Mouse (Mus musculus): Measurements from ENCODE around the gene Olfr106-ps. TPM values are rescaled to one million over a fixed set of nuclear protein-coding genes. Genes with fewer than 3 reads are reported as not detected.

The Olfr106-ps gene
- total RNA-seq (2018; cell fraction: chromatin; rRNA removed): not detected
- not detected for total RNA-seq (2018; cell fraction: cytosol; rRNA removed)
- total RNA-seq (2018; cell fraction: nucleus; rRNA removed): not detected
- polyA plus RNA-seq (2018): not detected in 3 replicates

DNA sequence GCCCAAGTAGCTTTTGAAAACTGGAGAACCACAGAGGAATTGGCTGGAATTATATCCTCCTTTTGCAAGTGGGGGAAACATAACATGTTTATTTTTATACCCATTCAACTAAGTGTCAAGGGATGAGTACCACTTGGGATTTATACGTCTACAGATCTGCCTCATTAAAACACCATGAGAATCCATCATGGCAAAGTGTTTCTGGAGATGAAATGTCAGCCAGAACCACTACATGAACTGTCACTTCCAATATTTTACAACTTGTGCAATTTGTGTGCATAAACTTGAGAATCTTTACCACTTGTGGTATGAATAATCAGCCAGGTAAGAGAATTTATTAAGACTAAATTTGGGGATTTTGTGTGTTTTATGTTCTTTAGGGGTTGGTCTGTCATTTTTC, at the start of gene Olfr106-ps:
Olfr106-ps (plus strand) TSS at position 301 of the 400 bp plus-strand sequence.
- Histone ChIP-seq H3K36me3 (ENCODE audit: inconsistent target) (no peaks in the 10 kb centered on the region), H3K4me3 (ENCODE audit: inconsistent target) (no peak within 1 kb of the TSS), H3K27ac (no peak within 1 kb of the TSS), H3K79me2 (ENCODE audit: inconsistent target) (no peaks in the 10 kb centered on the region)
- WGBS (ENCODE audit: missing documents): 90% methylated on average over 1 of the region's 1 CpGs

DNA sequence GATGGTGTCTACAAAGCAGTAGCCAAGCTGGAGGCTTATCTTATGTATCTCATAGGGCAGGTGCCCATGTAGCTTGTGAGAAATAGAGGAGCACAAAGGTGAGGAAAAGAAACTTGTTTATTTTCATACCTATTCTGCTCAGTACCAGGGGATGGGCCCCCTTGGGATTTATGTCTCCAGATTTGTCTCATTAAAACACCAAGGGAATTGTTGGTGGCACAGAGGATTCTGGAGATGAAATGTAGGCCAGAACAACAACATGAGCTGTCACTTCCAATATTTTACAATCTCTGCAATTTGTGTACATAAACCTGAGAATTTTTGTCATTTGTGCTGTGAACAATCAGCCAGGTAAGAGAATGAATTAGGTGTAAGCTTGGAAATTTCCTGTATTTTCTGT, 30.9 kb upstream of the Olfr106-ps start, which contains the start of gene Olfr104-ps:
Olfr104-ps (plus strand) TSS at position 301 of the 400 bp plus-strand sequence.
- no peak within 1 kb of the TSS for H3K27ac ChIP-seq
- no peak within 1 kb of the TSS for H3K4me3 ChIP-seq (ENCODE audit: inconsistent target)
- H3K36me3 ChIP-seq (ENCODE audit: inconsistent target): no peaks in the 10 kb centered on the region
- no peaks in the 10 kb centered on the region for H3K79me2 ChIP-seq (ENCODE audit: inconsistent target)

DNA sequence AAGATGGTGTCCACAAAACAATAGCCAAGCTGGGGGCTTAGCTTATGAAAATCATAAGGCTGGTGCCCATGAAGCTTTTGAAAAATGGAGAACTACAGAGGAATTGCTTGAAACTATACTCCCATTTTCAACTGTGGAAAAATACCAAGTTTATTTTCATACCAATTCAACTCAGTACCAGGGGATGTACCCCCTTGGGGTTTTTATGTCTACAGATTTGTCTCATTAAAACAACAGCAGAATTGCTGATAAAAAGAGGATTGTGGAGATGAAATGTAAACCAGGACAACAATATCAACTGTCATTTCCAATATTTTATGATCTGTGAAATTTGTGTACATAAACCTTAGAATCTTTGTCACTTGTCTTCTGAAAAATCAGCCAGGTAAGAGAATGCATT, 11.5 kb upstream of the Olfr106-ps start, which contains the start of gene Olfr105-ps:
Olfr105-ps (plus strand) TSS at position 301 of the 400 bp plus-strand sequence.
- Histone ChIP-seq H3K79me2 (ENCODE audit: inconsistent target) (no peaks in the 10 kb centered on the region), H3K36me3 (ENCODE audit: inconsistent target) (no peaks in the 10 kb centered on the region), H3K27ac (no peak within 1 kb of the TSS), H3K4me3 (ENCODE audit: inconsistent target) (no peak within 1 kb of the TSS)

DNA sequence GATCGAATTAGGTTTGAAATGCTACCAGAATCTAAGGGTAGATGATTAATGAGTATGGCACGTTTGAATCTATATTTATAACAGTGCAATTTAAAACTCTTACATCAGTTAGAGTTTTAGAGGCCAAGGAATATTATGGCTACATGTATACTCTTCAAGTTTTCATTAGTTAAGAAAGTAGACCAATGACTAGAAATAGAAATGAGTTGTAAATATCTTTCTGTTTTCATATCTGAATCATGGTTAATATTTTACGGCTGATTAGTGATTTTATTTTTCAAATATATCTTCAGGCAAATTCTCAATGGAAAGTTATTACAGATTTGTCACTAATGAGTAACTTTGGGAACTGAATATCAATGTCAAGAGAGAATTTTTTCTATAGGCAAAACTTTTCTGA, 8.7 kb downstream of the Olfr106-ps start, which contains the start of gene Olfr107:
Olfr107 (plus strand) TSS at position 301 of the 400 bp plus-strand sequence.
- no peak within 1 kb of the TSS for H3K4me3 ChIP-seq (ENCODE audit: inconsistent target)
- no peaks in the 10 kb centered on the region for H3K36me3 ChIP-seq (ENCODE audit: inconsistent target)
- no peaks in the 10 kb centered on the region for H3K79me2 ChIP-seq (ENCODE audit: inconsistent target)
- WGBS (ENCODE audit: missing documents): 88% methylated on average over 3 of the region's 3 CpGs
- H3K27ac ChIP-seq: no peak within 1 kb of the TSS

DNA sequence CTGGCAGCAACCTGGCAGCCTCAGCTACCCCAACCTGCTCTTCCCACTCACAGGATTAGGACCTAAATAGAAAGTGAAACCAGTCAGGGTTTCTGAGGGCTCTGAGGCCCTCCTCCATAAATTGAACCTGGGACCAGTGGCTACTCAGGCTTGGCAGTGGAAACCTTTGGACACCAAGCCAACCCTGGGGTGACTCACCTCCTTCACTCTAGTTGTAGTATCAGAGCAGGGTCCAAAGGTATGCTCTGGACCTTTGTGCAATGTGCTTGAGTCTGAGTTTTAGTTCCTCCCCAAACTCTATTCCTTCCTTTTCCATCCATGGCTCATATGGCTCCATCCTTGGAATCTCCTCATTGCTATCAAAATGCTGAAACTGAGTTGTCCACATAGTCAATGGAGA, 23.2 kb downstream of the Olfr106-ps start:
- Histone ChIP-seq H3K4me3 (ENCODE audit: inconsistent target) (no peak overlapping the region), H3K36me3 (ENCODE audit: inconsistent target) (no peaks in the 10 kb centered on the region), H3K79me2 (ENCODE audit: inconsistent target) (no peaks in the 10 kb centered on the region), H3K27ac (no peak overlapping the region)

DNA sequence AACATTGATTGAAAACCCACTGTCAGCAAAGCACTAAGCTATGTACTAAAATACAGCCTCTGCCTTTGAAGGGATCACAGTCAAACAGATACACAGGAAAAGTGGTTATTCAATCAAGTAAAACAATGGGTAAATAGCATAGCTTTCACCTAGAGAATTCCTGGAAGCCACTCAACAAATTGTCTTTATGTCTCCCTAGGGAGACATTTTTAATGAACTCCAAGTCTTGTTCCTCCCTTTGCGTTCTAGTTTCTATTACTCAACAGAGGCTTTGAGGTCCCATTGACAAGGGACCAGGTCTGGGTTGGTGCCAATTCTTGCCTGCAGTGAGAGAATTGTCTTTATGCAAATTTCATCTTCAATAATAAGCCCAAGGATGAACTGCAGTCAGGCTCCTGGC, 55.0 kb downstream of the Olfr106-ps start, which contains the start of gene Olfr108:
Olfr108 (plus strand) TSS at position 301 of the 400 bp plus-strand sequence.
- H3K27ac ChIP-seq: no peak within 1 kb of the TSS
- no peak within 1 kb of the TSS for H3K4me3 ChIP-seq (ENCODE audit: inconsistent target)
- 81% methylated on average over 1 of the region's 1 CpGs for WGBS (ENCODE audit: missing documents)
- H3K79me2 ChIP-seq (ENCODE audit: inconsistent target): no peaks in the 10 kb centered on the region
- H3K36me3 ChIP-seq (ENCODE audit: inconsistent target): no peaks in the 10 kb centered on the region

Other genes with a start within 250 kb of the Olfr106-ps start
- gene Olfr93, start 228.9 kb upstream of the Olfr106-ps start, polyA plus RNA-seq (2018): not detected in 3 replicates
- gene Ubd, start 196.5 kb upstream of the Olfr106-ps start, polyA plus RNA-seq (2018): not detected in 3 replicates
- gene Olfr94, start 189.4 kb upstream of the Olfr106-ps start, polyA plus RNA-seq (2018): not detected in 3 replicates
- not detected in 3 replicates for gene Olfr95, start 177.3 kb upstream of the Olfr106-ps start, polyA plus RNA-seq (2018)
- gene Olfr96, start 170.2 kb upstream of the Olfr106-ps start, polyA plus RNA-seq (2018): not detected in 3 replicates
- not detected in 3 replicates for gene Olfr97, start 153.1 kb upstream of the Olfr106-ps start, polyA plus RNA-seq (2018)
- gene Olfr98, start 126.6 kb upstream of the Olfr106-ps start, polyA plus RNA-seq (2018): not detected in 3 replicates
- gene H2-M3, start 120.2 kb upstream of the Olfr106-ps start, polyA plus RNA-seq (2018): 27.9 to 59.9 TPM (median 48.4 TPM) in 3 replicates
- gene Olfr99, start 106.9 kb upstream of the Olfr106-ps start, polyA plus RNA-seq (2018): not detected in 3 replicates
- not detected in 3 replicates for gene Olfr101, start 86.1 kb upstream of the Olfr106-ps start, polyA plus RNA-seq (2018)
- gene Olfr102, start 73.3 kb upstream of the Olfr106-ps start, polyA plus RNA-seq (2018): not detected in 3 replicates
- gene Olfr103, start 50.7 kb upstream of the Olfr106-ps start, polyA plus RNA-seq (2018): not detected in 3 replicates
- gene Olfr104-ps, start 30.8 kb upstream of the Olfr106-ps start, polyA plus RNA-seq (2018): not detected in 3 replicates
- not detected in 3 replicates for gene Olfr105-ps, start 11.4 kb upstream of the Olfr106-ps start, polyA plus RNA-seq (2018)
- gene Olfr107, start 8.8 kb downstream of the Olfr106-ps start, polyA plus RNA-seq (2018): not detected in 3 replicates
- gene Olfr108, start 55.1 kb downstream of the Olfr106-ps start, polyA plus RNA-seq (2018): not detected in 3 replicates
- gene Olfr109, start 68.5 kb downstream of the Olfr106-ps start, polyA plus RNA-seq (2018): not detected in 3 replicates
- 1.0 to 2.2 TPM (median 1.7 TPM) in 3 replicates for gene H2-M2, start 93.2 kb downstream of the Olfr106-ps start, polyA plus RNA-seq (2018)
- gene Olfr110, start 102.1 kb downstream of the Olfr106-ps start, polyA plus RNA-seq (2018): 1.6 to 2.2 TPM (median 1.9 TPM) in 3 replicates
- gene Olfr111, start 117.6 kb downstream of the Olfr106-ps start, polyA plus RNA-seq (2018): 3.2 to 5.6 TPM (median 4.0 TPM) in 3 replicates
- not detected in 3 replicates for gene Olfr112, start 179.1 kb downstream of the Olfr106-ps start, polyA plus RNA-seq (2018)
- not detected in 3 replicates for gene Olfr113, start 187.3 kb downstream of the Olfr106-ps start, polyA plus RNA-seq (2018)
- not detected in 3 replicates for gene Olfr114, start 202.3 kb downstream of the Olfr106-ps start, polyA plus RNA-seq (2018)
- not detected in 3 replicates for gene Olfr115, start 236.7 kb downstream of the Olfr106-ps start, polyA plus RNA-seq (2018)
- gene Olfr116, start 236.8 kb downstream of the Olfr106-ps start, polyA plus RNA-seq (2018): not detected in 3 replicates

All from macrophage (primary cell).